Mouse (Mus musculus): ENCODE measurements at regions not wholly inside any gene's neighbourhood (a gene's known extent, or its start where the extent isn't known, plus 50 kb on each side); places are given as distances from the start of the nearest gene placed in this dataset.
A peak's percentile ranks its signal among the peaks of the same experiment; 100 is the strongest.

DNA sequence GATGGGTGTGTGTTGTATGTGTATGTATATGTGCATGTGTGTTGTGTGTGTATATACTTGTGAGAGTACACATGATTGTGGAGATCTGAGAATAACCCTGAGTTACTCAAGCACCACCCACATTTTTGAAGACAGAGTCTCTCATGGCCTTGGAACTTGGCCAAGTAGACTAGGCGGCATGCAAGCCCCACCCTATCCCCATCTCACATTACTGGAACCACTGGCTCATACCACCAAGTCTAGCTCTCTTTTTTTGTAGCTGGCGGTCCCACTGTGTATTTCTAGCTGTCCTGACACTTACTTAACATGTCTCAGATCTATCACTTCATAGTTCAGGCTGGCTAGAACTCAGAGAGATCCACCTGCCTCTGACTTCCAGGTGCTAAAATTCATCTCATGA is 128.0 kb upstream of the Hs6st1 start:
- H3K79me2 ChIP-seq (ENCODE audit: control insufficient read depth, insufficient read depth, low read length, poor library complexity), result no peaks in the 10 kb centered on the region
- no peak for TF ChIP-seq CHD2 (IDR thresholded peaks at IDR 0.05; ENCODE audit: low read length)
- no peak for TF ChIP-seq E2F4 (IDR thresholded peaks at IDR 0.05; ENCODE audit: borderline replicate concordance, low read depth, low read length)
- no peak for TF ChIP-seq CTCF (IDR thresholded peaks at IDR 0.05 in 2 of 3, conservative IDR thresholded peaks at IDR 0.05 in 1 of 3; ENCODE audit: control insufficient read depth in 1 of 3, insufficient read depth in 1 of 3, low read depth in 2 of 3, low read length in 3 of 3, poor library complexity in 1 of 3, severe bottlenecking in 1 of 3)
- TF ChIP-seq POLR2A (IDR thresholded peaks at IDR 0.05; ENCODE audit: control insufficient read depth in 1 of 2, insufficient read depth in 1 of 2, low read depth in 1 of 2, low read length in 2 of 2, poor library complexity in 1 of 2), result no peak
- no peak for TF ChIP-seq MAFK (IDR thresholded peaks at IDR 0.05; ENCODE audit: borderline replicate concordance, low read depth, low read length)
- no peak for TF ChIP-seq TBP (IDR thresholded peaks at IDR 0.05; ENCODE audit: low read depth, low read length)
- no peak for TF ChIP-seq KAT2A (conservative IDR thresholded peaks at IDR 0.05; ENCODE audit: low read depth, low read length)
- no peak for TF ChIP-seq ZC3H11A (IDR thresholded peaks at IDR 0.05; ENCODE audit: low read depth, low read length)
- no peak for TF ChIP-seq HCFC1 (IDR thresholded peaks at IDR 0.05; ENCODE audit: low read depth, low read length)
- TF ChIP-seq POLR2AphosphoS2 (IDR thresholded peaks at IDR 0.05; ENCODE audit: low read length), result no peak
- TF ChIP-seq CHD1 (IDR thresholded peaks at IDR 0.05; ENCODE audit: low read depth, low read length), result no peak
- TF ChIP-seq MAX (IDR thresholded peaks at IDR 0.05; ENCODE audit: low read length), result no peak
- no peak for TF ChIP-seq BHLHE40 (IDR thresholded peaks at IDR 0.05; ENCODE audit: borderline replicate concordance, low read depth, low read length)
- TF ChIP-seq EP300 (IDR thresholded peaks at IDR 0.05; ENCODE audit: low read depth in 1 of 2, low read length in 2 of 2), result no peak
- TF ChIP-seq MXI1 (IDR thresholded peaks at IDR 0.05; ENCODE audit: low read depth, low read length), result no peak
- no peak for TF ChIP-seq RCOR1 (IDR thresholded peaks at IDR 0.05; ENCODE audit: low read depth, low read length)
- H3K9me3 ChIP-seq (replicated peaks; ENCODE audit: insufficient read depth, low read length), result no peaks in the 10 kb centered on the region
- no peaks in the 10 kb centered on the region for H3K27me3 ChIP-seq (ENCODE audit: control insufficient read depth in 1 of 2, insufficient read depth in 2 of 2, low read length in 2 of 2)
- H3K9ac ChIP-seq (ENCODE audit: control insufficient read depth, low read depth, low read length, poor library complexity, severe bottlenecking), result no peak overlapping the region
- H3K36me3 ChIP-seq (ENCODE audit: control insufficient read depth in 1 of 2, insufficient read depth in 2 of 2, low read length in 2 of 2), result no peaks in the 10 kb centered on the region
- H3K4me3 ChIP-seq (ENCODE audit: control insufficient read depth in 1 of 2, insufficient read depth in 1 of 2, low read depth in 2 of 2, low read length in 2 of 2), result no peak overlapping the region
- no peak overlapping the region for H3K27ac ChIP-seq (ENCODE audit: control insufficient read depth, low read depth, low read length)
- DNase-seq (ENCODE audit: low read depth, low spot score), result peak; percentile 53
- H3K4me1 ChIP-seq (ENCODE audit: control insufficient read depth in 1 of 2, insufficient read depth in 2 of 2, low read length in 2 of 2), result no peaks in the 10 kb centered on the region

DNA sequence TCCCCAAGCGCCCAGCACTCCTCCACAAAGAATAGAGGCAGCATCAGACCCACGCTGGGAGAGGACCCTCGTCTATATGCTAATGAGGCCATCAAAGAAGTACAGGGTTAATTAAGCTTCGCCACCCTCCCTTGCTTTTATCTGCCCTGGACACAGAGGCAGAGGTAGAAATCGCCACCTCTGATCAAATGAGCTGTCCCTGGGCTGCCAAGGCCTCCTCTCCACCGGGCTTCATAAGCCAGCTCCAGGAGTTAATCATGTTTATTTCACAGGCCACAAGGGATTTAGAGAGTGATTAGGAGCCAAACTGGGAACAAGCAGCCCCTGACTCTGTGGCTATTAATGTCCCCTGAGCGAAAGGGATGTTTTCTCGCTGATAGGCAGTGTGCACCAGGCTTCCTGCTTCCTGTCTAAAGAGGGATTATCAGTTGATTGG is 126.5 kb upstream of the Hs6st1 start:
- Histone ChIP-seq H3K4me3 (ENCODE audit: control insufficient read depth in 1 of 2, insufficient read depth in 1 of 2, low read depth in 2 of 2, low read length in 2 of 2) (no peak overlapping the region), H3K4me1 (ENCODE audit: control insufficient read depth in 1 of 2, insufficient read depth in 2 of 2, low read length in 2 of 2) (no peaks in the 10 kb centered on the region), H3K36me3 (ENCODE audit: control insufficient read depth in 1 of 2, insufficient read depth in 2 of 2, low read length in 2 of 2) (no peaks in the 10 kb centered on the region), H3K79me2 (ENCODE audit: control insufficient read depth, insufficient read depth, low read length, poor library complexity) (no peaks in the 10 kb centered on the region), H3K9me3 (replicated peaks; ENCODE audit: insufficient read depth, low read length) (no peaks in the 10 kb centered on the region), H3K27ac (ENCODE audit: control insufficient read depth, low read depth, low read length) (no peak overlapping the region), H3K27me3 (ENCODE audit: control insufficient read depth in 1 of 2, insufficient read depth in 2 of 2, low read length in 2 of 2) (no peaks in the 10 kb centered on the region), H3K9ac (ENCODE audit: control insufficient read depth, low read depth, low read length, poor library complexity, severe bottlenecking) (no peak overlapping the region)
- TF ChIP-seq POLR2AphosphoS5 (IDR thresholded peaks at IDR 0.05; ENCODE audit: borderline replicate concordance, low read depth, low read length) (no peak), CTCF (IDR thresholded peaks at IDR 0.05 in 2 of 3, conservative IDR thresholded peaks at IDR 0.05 in 1 of 3; ENCODE audit: control insufficient read depth in 1 of 3, insufficient read depth in 1 of 3, low read depth in 2 of 3, low read length in 3 of 3, poor library complexity in 1 of 3, severe bottlenecking in 1 of 3) (no peak)
- no peak for DNase-seq (ENCODE audit: low read depth, low spot score)
